Mouse (Mus musculus) gastrocnemius, adult 8-10 months (tissue): ENCODE measurements around the gene Ctsh. TPM values are rescaled to one million over a fixed set of nuclear protein-coding genes. Genes with fewer than 3 reads are reported as not detected.
"Not testable (repeated sequence)": the region's sequence is repeated elsewhere in the genome, so short reads cannot be mapped to it uniquely, and the experiment has no call there.

Experiments
- DNase-seq, 2 experiments: peaks; one replicate each; pipeline ENCODE4 v3.0.0; 2022; ENCODE audit warnings: low spot score in 2 of 2
- total RNA-seq, 4 experiments: library from RNA; stranded (reverse); gene quantifications; 2 replicates each; pipeline ENCODE4 v1.2.4; 2022

Ctsh gene
- 1 to 10 TPM; 5.3 to 9.3 (median 6.7) TPM for total RNA-seq

DNA sequence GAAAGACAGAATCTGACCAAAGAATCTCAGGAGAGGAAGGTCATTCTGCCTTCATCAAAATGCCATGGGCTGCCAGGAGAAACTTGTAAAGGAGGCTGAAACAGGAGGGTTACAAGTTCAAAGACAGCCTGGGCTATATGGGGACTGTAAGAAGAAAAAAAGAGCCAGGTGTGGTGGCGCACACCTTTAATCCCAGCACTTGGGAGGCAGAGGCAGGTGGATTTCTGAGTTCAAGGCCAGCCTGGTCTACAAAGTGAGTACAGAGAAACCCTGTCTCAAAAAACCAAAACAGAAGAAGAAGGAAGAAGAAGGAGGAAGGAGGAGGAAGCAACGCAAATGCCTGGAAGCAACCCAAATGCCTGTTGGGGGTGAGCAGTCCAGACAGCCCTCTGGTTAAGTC, at the start of gene Ctsh:
Gene Ctsh (plus strand): TSS at position 301 of the 400 bp plus-strand sequence.
- no peak for DNase-seq

DNA sequence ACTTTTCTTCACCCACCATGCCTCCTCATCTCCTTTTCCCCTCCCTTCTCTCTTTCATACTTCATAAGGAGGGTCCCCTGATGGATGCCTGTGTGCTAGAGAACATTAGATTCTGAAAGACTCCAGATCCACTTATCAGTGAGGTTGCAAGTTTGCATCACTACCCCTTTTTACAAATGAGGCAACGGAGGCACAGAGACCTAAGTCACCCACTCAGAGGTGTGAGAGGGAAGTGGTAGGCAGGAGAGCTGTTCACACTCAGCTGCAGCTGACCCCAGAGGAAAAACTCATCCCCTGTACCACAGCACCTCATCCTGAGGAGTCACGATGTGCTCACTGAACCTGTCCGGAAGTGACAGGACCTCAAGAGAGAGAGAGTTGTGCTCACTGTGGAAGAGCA, 47.5 kb upstream of the Ctsh start:
- DNase-seq = no peak

DNA sequence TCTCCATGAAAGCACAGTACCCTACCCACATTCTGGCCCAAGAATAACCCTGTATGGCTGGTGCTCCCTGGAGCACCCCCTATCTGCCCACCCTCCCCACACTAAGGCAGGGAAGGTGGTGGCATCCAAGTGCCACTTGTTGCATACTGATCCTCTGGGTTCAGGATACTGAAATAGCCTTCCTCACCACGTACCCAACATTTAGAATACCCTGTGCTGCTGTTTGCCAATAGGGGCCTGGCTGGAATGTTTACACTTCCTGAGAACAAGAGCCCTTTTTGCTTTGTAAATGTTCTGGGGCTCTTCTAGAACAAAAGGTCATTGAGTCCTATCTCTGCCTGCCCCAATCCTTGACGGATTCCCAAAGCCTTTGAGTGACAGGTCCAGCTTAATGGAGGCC, 46.9 kb upstream of the Ctsh start:
- no peak for DNase-seq

DNA sequence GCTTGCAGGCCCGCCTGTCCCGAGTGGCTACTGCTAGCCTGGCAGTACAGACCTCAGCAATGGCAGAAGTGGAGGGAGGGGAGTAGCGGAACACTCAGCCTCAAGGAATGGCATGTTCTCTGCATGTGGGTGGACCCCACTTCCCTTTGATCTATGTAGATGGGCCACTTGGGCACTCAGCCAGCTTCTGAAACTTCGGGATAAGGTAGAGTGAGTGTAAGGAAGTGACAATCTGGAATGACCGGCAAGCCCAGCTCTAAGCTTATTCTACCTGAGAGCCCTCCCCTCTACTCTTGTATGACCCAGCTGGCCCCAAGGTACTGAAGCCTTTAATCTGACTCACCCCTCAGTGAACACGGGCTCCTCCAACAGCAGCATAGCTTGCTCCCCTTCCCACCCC, 45.8 kb upstream of the Ctsh start:
- DNase-seq = no peak

DNA sequence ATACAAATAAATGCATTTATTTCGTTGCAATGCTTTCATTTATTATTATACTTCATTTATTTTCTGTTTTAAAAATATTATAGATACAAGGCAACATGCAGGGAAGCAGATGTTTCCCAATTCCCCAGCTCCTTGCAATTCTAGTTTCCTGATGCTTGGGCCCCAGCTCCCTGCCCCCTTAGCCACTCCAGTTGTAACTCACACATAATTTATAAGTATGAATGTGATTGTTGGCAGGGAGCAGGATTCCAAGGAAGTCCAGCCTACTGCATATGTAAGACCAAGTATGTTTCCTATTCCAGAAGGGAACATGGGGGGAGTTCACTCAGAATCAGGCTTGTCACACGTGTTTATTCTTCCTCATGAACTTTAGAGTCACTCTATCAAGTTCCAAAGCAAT, 42.1 kb upstream of the Ctsh start:
- DNase-seq = no peak

DNA sequence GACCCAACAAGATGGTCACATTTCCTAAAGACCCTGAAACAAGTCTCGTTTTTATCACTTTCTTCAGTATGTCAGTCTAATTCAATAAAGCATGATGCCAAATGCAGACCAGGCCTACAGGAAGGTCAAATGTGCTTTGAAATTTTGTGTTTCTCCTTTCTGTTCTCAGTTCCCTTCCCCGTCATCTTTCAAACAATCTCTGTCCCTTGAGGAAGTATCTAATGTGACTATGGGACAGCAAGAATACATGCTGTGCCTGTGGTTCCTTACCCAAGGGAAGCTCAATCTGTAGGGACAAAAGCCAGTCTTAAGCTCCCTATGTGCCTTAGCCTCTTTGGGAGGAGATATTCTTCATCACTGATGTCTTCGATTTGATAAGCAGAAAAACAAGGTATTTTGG, 39.3 kb upstream of the Ctsh start:
- DNase-seq = no peak

DNA sequence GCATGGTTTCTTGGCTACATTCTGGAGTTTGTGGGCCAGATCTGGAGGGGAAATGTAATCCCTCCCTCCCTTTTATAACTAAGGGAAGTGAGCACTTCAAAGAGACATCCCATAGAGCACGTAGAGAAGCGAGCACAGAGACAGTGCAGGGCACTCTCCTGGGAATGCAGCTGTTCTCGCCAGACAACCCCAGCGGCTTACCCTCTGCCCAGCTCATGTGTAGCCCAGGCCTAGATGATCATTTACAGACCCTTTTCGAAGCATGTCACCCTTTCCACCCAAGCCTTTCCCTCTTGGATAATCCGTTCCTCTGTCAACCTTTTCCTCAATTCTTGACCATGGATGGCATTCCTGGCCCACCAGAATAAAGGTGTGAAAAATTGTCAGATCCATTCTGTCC, 37.7 kb upstream of the Ctsh start:
- no peak for DNase-seq

DNA sequence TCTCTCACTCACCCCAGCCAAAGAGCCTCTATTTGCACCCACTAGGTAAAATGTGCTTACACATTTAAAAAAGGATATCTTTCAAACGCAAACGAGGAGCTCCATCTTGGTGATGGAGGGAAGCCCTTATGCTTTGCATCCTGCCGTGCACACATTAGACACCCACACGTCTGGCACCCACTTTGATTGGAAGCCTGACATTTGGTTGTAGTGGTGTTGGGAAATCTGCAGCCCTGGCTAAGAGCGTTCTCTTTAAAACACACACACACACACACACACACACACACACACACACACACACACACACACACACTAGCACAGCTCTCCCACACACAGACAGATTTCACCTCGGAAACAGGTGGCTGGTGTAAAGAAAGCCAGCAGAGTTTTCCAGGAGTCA, 33.1 kb upstream of the Ctsh start:
- DNase-seq = no peak

DNA sequence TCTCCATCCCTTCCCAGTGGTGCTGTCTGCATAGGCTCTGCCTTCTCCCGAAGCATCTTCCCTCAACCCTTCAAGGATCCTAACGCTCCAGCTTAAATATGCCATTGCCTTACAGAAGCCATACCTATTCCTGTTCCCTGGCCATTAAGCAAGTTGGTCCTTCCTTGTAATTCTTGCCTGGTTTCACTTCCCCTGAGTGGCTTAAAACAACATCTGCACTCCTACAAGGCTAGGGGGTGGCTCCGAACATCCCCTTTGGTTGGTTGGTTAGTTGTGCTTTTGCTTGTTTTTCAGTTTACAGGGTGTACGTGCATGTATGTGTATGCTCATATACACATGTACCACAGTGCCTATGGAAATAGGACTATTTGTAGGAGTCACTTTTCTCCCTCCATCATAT, 32.5 kb upstream of the Ctsh start:
- no peak for DNase-seq

DNA sequence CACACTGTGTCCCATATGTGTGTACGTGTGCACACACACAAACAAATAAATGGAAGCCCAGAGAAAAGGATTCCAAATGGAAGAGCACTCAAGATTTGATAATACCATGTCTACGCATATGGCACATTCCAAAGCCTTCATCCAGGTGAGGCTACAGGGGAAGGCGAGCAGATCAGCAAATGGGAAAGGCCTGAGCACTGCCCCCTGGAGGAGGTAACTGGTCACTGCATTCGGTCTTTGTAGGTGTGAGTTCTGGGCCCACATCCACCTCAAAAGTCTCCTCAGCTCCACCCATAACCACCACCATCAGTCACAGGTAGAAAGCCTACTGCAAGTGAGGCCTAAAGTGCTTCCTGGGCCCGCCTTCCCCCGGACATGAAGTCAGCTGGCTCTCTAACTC, 26.2 kb upstream of the Ctsh start:
- no peak for DNase-seq

DNA sequence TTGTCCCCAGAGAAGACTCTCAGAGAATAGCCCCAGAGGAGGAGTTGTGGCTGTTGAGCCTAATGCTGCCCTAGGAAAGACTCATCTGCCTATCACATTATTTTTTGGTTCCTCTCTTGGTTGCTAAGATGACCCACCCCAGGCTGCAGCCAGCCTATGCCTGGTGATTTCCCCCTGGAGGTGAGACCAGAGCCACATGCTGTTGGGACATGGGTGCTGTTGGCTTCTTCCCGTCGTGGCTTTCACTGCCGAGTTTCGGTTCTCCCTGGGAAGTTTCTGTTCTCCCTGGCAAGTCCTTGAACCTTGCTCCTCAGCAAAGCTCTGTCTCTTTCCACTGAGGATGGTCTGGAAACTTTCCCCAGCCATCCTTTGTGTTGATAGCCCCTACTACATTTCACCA, 20.0 kb upstream of the Ctsh start:
- DNase-seq = no peak

DNA sequence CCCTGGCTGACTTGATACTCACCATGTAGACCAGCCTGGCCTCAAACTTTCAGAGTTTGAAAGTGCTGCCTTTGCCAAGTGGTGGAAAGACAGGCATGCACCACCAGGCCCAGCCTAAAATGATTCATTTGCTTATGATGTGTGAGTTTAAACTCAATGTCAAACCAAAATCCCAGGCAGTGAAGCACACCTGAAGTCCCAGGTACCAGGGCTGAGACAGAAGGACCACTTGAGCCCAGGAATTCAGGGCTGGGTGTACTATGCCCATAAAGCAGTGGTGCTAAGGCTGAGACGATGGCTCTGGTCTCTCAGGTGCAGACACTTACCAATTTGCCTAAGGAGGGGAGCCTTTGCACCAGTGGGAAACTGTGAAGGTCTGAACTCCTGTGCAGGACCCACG, 18.8 kb upstream of the Ctsh start:
- DNase-seq = no peak

DNA sequence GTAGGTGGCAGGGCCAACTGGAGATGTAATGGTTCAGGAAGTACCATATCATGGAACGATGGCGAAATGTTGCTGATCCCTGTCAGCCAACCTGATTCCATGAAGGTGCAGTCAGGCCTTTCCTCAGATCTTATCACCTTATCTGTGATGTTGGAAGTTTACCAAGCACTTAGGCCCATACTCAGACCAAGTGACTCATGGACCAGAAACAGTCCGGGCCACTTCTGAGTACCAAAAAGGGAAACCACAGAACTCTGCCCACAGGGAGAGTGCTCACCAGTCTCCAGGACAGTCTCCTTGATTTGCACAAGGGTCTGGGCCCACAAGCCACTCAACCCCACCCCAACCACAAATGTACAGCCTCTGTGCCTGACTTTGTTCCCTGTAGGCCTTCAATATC, 18.2 kb upstream of the Ctsh start:
- DNase-seq = no peak

DNA sequence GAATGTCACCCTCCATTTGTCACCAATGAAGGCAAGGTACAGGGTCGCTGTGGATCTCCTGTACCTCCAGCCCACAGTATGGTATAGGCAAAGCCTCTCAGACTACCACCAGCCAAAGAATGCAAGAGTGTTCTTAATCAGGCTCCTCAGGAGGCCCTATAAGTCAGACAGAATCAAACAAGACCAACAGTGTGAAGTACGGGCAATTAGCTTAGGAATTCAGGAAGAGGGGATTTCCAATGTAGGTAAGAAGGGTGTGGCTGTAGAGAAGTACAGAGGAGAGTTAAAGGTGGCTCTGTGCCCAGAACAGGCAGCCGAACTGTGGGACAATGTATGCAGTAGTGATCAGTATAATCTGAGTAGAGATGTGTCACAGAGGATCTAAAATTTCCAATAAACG, 17.6 kb upstream of the Ctsh start:
- no peak for DNase-seq

DNA sequence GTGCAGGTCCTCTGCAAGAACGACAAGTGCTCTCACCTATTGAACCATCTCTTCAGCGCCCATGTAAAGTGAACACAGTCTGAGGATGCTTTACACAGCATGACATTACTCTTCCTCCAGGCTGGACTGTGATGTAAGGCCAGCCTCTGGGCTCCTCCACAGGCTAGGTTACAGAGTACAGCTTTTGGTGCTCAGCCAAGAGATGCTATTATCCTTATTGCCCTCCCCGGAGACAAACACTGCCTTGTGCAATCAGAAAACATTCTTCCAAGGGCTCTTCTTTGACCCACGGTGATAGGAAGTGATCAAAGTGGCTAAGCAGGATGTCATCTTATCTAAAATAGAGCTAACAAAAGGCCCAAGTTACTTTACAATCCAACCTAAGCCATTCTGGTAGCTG, 15.4 kb upstream of the Ctsh start:
- DNase-seq = no peak

DNA sequence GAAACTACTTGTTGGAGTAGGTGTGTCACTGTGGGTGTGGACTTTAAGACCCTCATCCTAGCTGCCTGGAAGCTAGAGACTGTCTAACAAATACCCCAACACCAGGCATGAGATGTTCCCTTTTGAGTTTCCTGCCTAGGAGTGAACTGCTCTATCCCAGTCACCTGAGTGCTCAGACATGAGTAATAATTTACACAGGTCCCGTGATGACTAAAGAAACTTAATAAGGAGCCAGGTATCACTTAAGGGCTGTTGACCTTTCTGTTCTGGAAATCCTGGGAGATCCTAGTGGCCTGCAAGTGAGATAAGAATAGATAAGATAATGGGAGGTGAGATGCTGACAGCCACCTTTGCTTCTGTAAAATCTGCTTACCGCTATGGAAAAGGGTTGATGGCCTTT, 13.0 kb upstream of the Ctsh start:
- DNase-seq = no peak

DNA sequence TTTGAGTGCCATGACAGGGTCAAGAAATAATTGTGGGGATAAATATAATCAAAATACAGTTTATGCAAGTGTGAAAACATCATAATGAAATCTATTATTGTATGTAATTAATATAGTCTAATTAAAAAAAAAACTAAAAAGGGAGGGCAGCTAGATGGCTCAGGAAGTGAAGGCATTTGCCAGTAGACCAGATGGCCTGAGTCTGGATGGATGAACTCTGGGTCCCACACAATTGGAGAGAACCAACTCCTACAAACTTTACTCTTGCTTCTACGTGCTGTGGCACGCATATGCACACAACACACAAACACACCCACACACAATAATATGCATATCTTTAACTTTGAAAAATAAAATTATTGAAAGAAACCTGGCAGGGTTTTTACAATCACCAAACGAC, 12.4 kb upstream of the Ctsh start:
- no peak for DNase-seq

DNA sequence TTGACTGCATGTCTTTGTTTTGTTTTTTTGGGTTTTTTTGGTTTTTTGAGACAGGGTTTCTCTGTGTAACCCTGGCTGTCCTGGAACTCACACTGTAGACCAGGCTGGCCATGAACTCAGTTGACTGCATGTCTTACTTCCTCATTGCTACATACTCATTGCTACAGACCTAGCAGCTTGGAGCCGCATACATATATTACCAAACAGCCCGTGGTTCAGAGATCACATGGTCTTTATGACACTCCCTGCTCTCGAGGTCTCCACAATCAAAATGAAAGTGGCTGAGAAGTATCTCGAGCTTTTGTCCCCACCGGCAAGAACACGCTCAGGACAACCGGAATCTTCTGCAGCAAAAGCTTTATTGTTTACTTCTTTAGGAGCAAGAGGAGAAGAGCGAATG, 11.0 kb upstream of the Ctsh start:
- not testable (repeated sequence) for DNase-seq

DNA sequence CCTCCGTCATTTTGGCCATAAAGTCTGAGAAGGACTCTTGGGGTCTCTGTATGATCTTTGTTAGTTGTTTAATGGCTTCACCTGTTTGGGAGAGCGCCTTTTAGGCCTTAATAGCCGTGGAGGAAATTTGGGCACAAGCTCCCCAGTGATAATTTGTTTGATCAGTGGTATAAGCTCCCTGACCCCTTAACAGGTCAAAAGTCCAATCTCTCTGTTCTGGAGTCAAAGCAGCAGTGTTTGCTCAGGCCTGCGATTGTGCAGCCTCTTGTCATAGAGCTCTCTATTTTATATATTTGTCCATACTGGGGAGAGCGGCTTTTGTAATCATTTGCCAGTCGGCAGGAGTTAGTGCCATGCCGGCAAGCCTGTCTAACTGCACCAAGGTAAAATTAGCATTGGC, 8.8 kb upstream of the Ctsh start:
- no peak for DNase-seq

DNA sequence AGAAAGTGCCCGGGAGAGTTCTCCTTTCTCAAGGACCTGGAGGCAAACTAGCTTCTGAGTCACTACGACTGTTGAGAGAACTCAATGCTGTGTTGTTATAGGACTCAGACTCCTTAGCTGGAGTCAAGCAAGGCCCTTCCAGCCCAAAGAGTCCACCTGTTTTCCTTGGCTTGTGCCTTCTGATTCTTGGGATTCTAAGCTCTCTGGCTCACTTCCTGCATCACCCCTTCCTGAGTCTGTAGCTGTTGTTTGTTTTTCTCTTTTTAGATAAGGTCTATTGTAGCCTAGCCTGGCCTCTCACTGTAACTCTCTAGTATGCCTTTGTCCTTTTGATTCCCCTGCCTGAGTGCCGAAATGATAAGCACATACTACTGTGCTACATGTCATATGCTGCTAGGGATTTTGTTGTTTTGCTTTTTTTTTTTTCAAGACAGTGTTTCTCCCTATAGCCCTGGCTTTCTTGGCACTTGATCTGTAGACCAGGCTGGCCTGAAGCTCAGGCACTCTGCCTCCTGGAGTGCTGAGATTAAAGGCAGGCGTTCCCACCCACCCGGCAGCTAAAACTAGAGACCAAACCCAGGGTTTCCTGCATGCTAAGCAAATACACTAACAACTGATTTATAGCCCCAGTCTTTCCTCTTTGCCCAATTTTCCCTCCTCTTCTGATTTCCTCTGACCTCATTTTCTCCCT, 5.9 kb upstream of the Ctsh start:
- no peak for DNase-seq

DNA sequence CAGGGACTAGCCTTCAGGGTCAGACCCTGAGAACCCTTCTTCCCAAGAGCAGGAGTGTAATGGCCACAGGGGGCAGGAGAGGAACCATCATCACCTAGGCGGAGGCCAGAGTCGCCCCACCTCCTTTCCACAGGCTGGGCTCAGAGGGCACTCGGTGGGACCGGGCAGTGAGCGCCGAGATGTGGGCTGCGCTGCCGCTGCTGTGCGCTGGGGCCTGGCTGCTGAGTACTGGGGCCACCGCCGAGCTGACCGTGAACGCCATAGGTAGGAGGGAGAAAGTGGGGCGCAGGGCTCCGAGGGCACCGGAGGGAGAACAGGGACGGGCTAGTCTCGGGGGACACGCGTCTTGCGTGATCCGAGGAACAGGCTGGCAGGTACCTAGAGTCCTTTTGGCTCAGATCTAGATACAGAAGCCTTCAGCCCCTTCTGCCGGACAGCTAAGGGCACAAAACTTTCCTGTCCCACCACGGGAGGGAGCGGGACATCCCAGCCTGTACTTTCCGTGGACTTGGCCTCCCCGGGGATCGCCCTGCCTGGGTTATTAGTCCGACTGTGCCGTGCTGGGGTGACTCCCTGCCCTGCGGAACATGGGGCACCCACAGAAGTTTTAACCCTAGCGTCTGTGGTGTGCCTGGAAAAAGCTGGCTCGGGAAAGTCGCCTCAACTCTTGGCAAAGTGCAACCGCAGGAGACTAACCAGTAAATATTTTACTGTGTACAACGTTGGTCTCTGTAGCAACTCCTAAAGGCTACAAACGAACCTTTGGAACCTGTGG, 606 bp downstream of the Ctsh start:
- peak; percentile 26 to 31 for DNase-seq

DNA sequence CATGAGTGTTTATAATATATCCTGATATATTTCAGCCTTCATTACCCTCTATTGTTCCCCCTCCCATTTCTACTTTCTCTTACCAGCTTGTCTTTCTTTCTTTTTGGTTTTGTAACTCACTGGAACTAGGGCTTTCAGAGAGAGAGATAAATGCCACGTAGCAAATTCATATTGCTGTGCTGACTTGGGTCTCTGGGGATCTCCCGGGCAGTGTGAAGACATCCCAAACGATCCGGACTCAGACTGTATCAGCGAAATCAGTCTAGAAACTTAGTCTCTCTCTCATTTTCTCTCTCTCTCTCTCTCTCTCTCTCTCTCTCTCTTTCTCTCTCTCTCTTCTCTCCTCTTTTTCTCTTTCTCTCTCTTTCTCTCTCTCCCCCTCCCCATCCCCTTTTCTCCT, 1.5 kb downstream of the Ctsh start:
- DNase-seq = no peak

DNA sequence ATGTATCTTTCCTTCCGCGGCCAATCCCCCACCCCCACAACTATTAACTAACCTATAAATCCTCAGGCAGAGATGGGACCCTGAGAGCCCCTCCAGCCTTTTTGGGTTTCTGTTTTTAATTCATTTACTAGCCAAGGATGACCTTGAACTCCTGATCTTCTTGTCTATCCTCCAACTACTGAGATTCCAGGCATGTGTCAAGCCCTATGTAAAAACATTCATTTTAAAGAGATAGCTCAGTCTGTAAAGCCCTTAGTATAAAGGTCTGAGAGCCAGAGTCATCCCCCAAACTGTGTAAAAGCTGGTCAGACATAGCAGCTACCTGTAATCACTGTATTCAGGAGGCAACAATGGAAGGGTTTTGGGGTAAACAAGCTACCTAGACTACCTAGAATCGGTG, 2.0 kb downstream of the Ctsh start:
- DNase-seq = no peak
